Mouse (Mus musculus): ENCODE measurements around the gene Nrgn. TPM values are rescaled to one million over a fixed set of nuclear protein-coding genes. Genes with fewer than 3 reads are reported as not detected.

Gene Nrgn
- polyA plus RNA-seq, 1 experiment from 2014 or later = 4.2 TPM

- no peak overlapping the region for H3K4me3 ChIP-seq (ENCODE audit: low read depth, low read length)
- no peaks in the 10 kb centered on the region for H3K4me1 ChIP-seq (ENCODE audit: insufficient read depth, low read depth, low read length)
- H3K27ac ChIP-seq (ENCODE audit: low read length) = no peak overlapping the region
- no peaks in the 10 kb centered on the region for H3K36me3 ChIP-seq (ENCODE audit: insufficient read depth, low read length)
- no peak overlapping the region for H3K9ac ChIP-seq (replicated peaks; ENCODE audit: low read depth)
- no peaks in the 10 kb centered on the region for H3K9me3 ChIP-seq (ENCODE audit: low read length)
- peak; percentile 45 for TF ChIP-seq CTCF (IDR thresholded peaks at IDR 0.05)
- no peak for TF ChIP-seq EP300 (IDR thresholded peaks at IDR 0.05)
- H3K27me3 ChIP-seq (replicated peaks; ENCODE audit: insufficient read depth, low read length) = no peaks in the 10 kb centered on the region
- ATAC-seq (no peak), DNase-seq (ENCODE audit: low spot score) (no peak)
- WGBS = 92% methylated on average over 2 of the region's 2 CpGs
- H3K4me2 ChIP-seq (replicated peaks; ENCODE audit: low read depth, low read length) = no peak overlapping the region
These were observed 40.6 kb downstream of the Nrgn start for GRCm38 (mm10) chr9:37512097-37512496.

- Histone ChIP-seq H3K27ac (ENCODE audit: low read length) (no peak overlapping the region), H3K9ac (replicated peaks; ENCODE audit: low read depth) (no peak overlapping the region), H3K4me1 (ENCODE audit: insufficient read depth, low read depth, low read length) (no peaks in the 10 kb centered on the region), H3K4me2 (replicated peaks; ENCODE audit: low read depth, low read length) (no peak overlapping the region), H3K4me3 (ENCODE audit: low read depth, low read length) (no peak overlapping the region), H3K27me3 (replicated peaks; ENCODE audit: insufficient read depth, low read length) (no peaks in the 10 kb centered on the region), H3K36me3 (ENCODE audit: insufficient read depth, low read length) (no peaks in the 10 kb centered on the region), H3K9me3 (ENCODE audit: low read length) (no peaks in the 10 kb centered on the region)
- ATAC-seq (no peak), DNase-seq (ENCODE audit: low spot score) (no peak)
- WGBS = 49% methylated on average over 1 of the region's 1 CpGs
- no peak for TF ChIP-seq EP300 (IDR thresholded peaks at IDR 0.05)
- TF ChIP-seq CTCF (IDR thresholded peaks at IDR 0.05) = no peak
These were observed 46.7 kb downstream of the Nrgn start for GRCm38 (mm10) chr9:37506023-37506422.

- no peaks in the 10 kb centered on the region for H3K4me1 ChIP-seq (ENCODE audit: insufficient read depth, low read depth, low read length)
These were observed 48.4 kb downstream of the Nrgn start for GRCm38 (mm10) chr9:37504348-37504747.

GRCm38 (mm10) chr9:37501170-37501569 is 51.5 kb downstream of the Nrgn start:
- ATAC-seq = no peak
- no peak overlapping the region for H3K4me2 ChIP-seq (replicated peaks; ENCODE audit: low read depth, low read length)
- no peaks in the 10 kb centered on the region for H3K27me3 ChIP-seq (replicated peaks; ENCODE audit: insufficient read depth, low read length)
- TF ChIP-seq CTCF (IDR thresholded peaks at IDR 0.05) = no peak
- no peak for TF ChIP-seq EP300 (IDR thresholded peaks at IDR 0.05)
- no peaks in the 10 kb centered on the region for H3K36me3 ChIP-seq (ENCODE audit: insufficient read depth, low read length)
- no peaks in the 10 kb centered on the region for H3K9me3 ChIP-seq (ENCODE audit: low read length)
- no peak for DNase-seq (ENCODE audit: low spot score)
- WGBS = 96% methylated on average over 1 of the region's 1 CpGs
- no peaks in the 10 kb centered on the region for H3K4me1 ChIP-seq (ENCODE audit: insufficient read depth, low read depth, low read length)
- H3K27ac ChIP-seq (ENCODE audit: low read length) = no peak overlapping the region
- H3K4me3 ChIP-seq (ENCODE audit: low read depth, low read length) = no peak overlapping the region
- no peak overlapping the region for H3K9ac ChIP-seq (replicated peaks; ENCODE audit: low read depth)

More at GRCm38 (mm10) chr9:37504348-37504747, 48.4 kb downstream of the Nrgn start:
- Histone ChIP-seq H3K36me3 (ENCODE audit: insufficient read depth, low read length) (no peaks in the 10 kb centered on the region), H3K27me3 (replicated peaks; ENCODE audit: insufficient read depth, low read length) (no peaks in the 10 kb centered on the region), H3K9ac (replicated peaks; ENCODE audit: low read depth) (no peak overlapping the region), H3K4me3 (ENCODE audit: low read depth, low read length) (no peak overlapping the region), H3K27ac (ENCODE audit: low read length) (no peak overlapping the region), H3K4me2 (replicated peaks; ENCODE audit: low read depth, low read length) (no peak overlapping the region), H3K9me3 (ENCODE audit: low read length) (no peaks in the 10 kb centered on the region)
- TF ChIP-seq CTCF (IDR thresholded peaks at IDR 0.05) (peak; percentile 35), EP300 (IDR thresholded peaks at IDR 0.05) (no peak)
- no peak for DNase-seq (ENCODE audit: low spot score)
- ATAC-seq = no peak

- DNase-seq (ENCODE audit: low spot score) (no peak), ATAC-seq (no peak)
- Histone ChIP-seq H3K9ac (replicated peaks; ENCODE audit: low read depth) (no peak overlapping the region), H3K4me2 (replicated peaks; ENCODE audit: low read depth, low read length) (no peak overlapping the region), H3K27me3 (replicated peaks; ENCODE audit: insufficient read depth, low read length) (no peaks in the 10 kb centered on the region), H3K36me3 (ENCODE audit: insufficient read depth, low read length) (no peaks in the 10 kb centered on the region), H3K4me1 (ENCODE audit: insufficient read depth, low read depth, low read length) (no peaks in the 10 kb centered on the region), H3K9me3 (ENCODE audit: low read length) (no peaks in the 10 kb centered on the region), H3K4me3 (ENCODE audit: low read depth, low read length) (no peak overlapping the region), H3K27ac (ENCODE audit: low read length) (no peak overlapping the region)
- no peak for TF ChIP-seq CTCF (IDR thresholded peaks at IDR 0.05)
- no peak for TF ChIP-seq EP300 (IDR thresholded peaks at IDR 0.05)
- WGBS = 80% methylated on average over 3 of the region's 3 CpGs
These were observed 52.5 kb downstream of the Nrgn start for GRCm38 (mm10) chr9:37500201-37500600.

- H3K9ac ChIP-seq (replicated peaks; ENCODE audit: low read depth) = no peak overlapping the region
- TF ChIP-seq EP300 (IDR thresholded peaks at IDR 0.05) = no peak
- no peak for TF ChIP-seq CTCF (IDR thresholded peaks at IDR 0.05)
- ATAC-seq = peak; percentile 52
- no peaks in the 10 kb centered on the region for H3K27me3 ChIP-seq (replicated peaks; ENCODE audit: insufficient read depth, low read length)
- H3K4me3 ChIP-seq (ENCODE audit: low read depth, low read length) = no peak overlapping the region
- no peak overlapping the region for H3K4me2 ChIP-seq (replicated peaks; ENCODE audit: low read depth, low read length)
- no peaks in the 10 kb centered on the region for H3K36me3 ChIP-seq (ENCODE audit: insufficient read depth, low read length)
- DNase-seq (ENCODE audit: low spot score) = peak; percentile 67
- H3K4me1 ChIP-seq (ENCODE audit: insufficient read depth, low read depth, low read length) = no peaks in the 10 kb centered on the region
- no peaks in the 10 kb centered on the region for H3K9me3 ChIP-seq (ENCODE audit: low read length)
- 0 out of 2 replicates have a peak overlapping the region, but pooled peaks have one; percentile 20 for H3K27ac ChIP-seq (ENCODE audit: low read length)
These were observed 56.4 kb downstream of the Nrgn start for GRCm38 (mm10) chr9:37496325-37496724.

- Histone ChIP-seq H3K36me3 (ENCODE audit: insufficient read depth, low read length) (no peaks in the 10 kb centered on the region), H3K27ac (ENCODE audit: low read length) (0 out of 2 replicates have a peak overlapping the region, but pooled peaks have one; percentile 20), H3K4me2 (replicated peaks; ENCODE audit: low read depth, low read length) (no peak overlapping the region), H3K4me1 (ENCODE audit: insufficient read depth, low read depth, low read length) (no peaks in the 10 kb centered on the region), H3K4me3 (ENCODE audit: low read depth, low read length) (no peak overlapping the region), H3K9me3 (ENCODE audit: low read length) (no peaks in the 10 kb centered on the region), H3K9ac (replicated peaks; ENCODE audit: low read depth) (no peak overlapping the region), H3K27me3 (replicated peaks; ENCODE audit: insufficient read depth, low read length) (no peaks in the 10 kb centered on the region)
- WGBS = 25% methylated on average over 3 of the region's 3 CpGs
- ATAC-seq (peak; percentile 91), DNase-seq (ENCODE audit: low spot score) (peak; percentile 88)
- TF ChIP-seq CTCF (IDR thresholded peaks at IDR 0.05) (no peak), EP300 (IDR thresholded peaks at IDR 0.05) (no peak)
These were observed 56.9 kb downstream of the Nrgn start for GRCm38 (mm10) chr9:37495761-37496160.

Other genes starting within 250 kb of the Nrgn start
- 4.5 and 5.8 TPM in 2 replicates for gene Ccdc15, start 204.5 kb downstream of the Nrgn start, polyA plus RNA-seq (2015; fragmentation: Nextera tagmentation; extraction: Ambion mirVana)
- 0.81 and 1.2 TPM in 2 replicates for gene Hepacam, start 185.6 kb downstream of the Nrgn start, polyA plus RNA-seq (2015; fragmentation: Nextera tagmentation; extraction: Ambion mirVana)
- 18.9 and 21.6 TPM in 2 replicates for gene Robo4, start 151.0 kb downstream of the Nrgn start, polyA plus RNA-seq (2015; fragmentation: Nextera tagmentation; extraction: Ambion mirVana)
- 0.08 and 0.14 TPM in 2 replicates for gene Robo3, start 119.7 kb downstream of the Nrgn start, polyA plus RNA-seq (2015; fragmentation: Nextera tagmentation; extraction: Ambion mirVana)
- 12.1 and 12.2 TPM in 2 replicates for gene Msantd2, start 63.6 kb downstream of the Nrgn start, polyA plus RNA-seq (2015; fragmentation: Nextera tagmentation; extraction: Ambion mirVana)
- 256 and 260 TPM in 2 replicates for gene Esam, start 24.8 kb downstream of the Nrgn start, polyA plus RNA-seq (2015; fragmentation: Nextera tagmentation; extraction: Ambion mirVana)
- 85.6 and 94.9 TPM in 2 replicates for gene Vsig2, start 13.6 kb downstream of the Nrgn start, polyA plus RNA-seq (2015; fragmentation: Nextera tagmentation; extraction: Ambion mirVana)
- 7.7 and 9.9 TPM in 2 replicates for gene Siae, start 2.8 kb upstream of the Nrgn start, polyA plus RNA-seq (2015; fragmentation: Nextera tagmentation; extraction: Ambion mirVana)
- gene Spa17, start 60.8 kb upstream of the Nrgn start, polyA plus RNA-seq (2015; fragmentation: Nextera tagmentation; extraction: Ambion mirVana) = 19.2 and 21.6 TPM in 2 replicates
- gene Tbrg1, start 104.4 kb upstream of the Nrgn start, polyA plus RNA-seq (2015; fragmentation: Nextera tagmentation; extraction: Ambion mirVana) = 153 and 163 TPM in 2 replicates
- gene Panx3, start 116.3 kb upstream of the Nrgn start, polyA plus RNA-seq (2015; fragmentation: Nextera tagmentation; extraction: Ambion mirVana) = 0.05 and 0.20 TPM in 2 replicates
- gene Olfr160, start 163.3 kb upstream of the Nrgn start, polyA plus RNA-seq (2015; fragmentation: Nextera tagmentation; extraction: Ambion mirVana) = not detected in 2 replicates
- not detected in 2 replicates for gene Olfr874, start 192.2 kb upstream of the Nrgn start, polyA plus RNA-seq (2015; fragmentation: Nextera tagmentation; extraction: Ambion mirVana)
- gene Olfr875, start 219.0 kb upstream of the Nrgn start, polyA plus RNA-seq (2015; fragmentation: Nextera tagmentation; extraction: Ambion mirVana) = not detected in 2 replicates